ENCODE assay signal across 8 mouse cellular contexts in the genomic region with DNA sequence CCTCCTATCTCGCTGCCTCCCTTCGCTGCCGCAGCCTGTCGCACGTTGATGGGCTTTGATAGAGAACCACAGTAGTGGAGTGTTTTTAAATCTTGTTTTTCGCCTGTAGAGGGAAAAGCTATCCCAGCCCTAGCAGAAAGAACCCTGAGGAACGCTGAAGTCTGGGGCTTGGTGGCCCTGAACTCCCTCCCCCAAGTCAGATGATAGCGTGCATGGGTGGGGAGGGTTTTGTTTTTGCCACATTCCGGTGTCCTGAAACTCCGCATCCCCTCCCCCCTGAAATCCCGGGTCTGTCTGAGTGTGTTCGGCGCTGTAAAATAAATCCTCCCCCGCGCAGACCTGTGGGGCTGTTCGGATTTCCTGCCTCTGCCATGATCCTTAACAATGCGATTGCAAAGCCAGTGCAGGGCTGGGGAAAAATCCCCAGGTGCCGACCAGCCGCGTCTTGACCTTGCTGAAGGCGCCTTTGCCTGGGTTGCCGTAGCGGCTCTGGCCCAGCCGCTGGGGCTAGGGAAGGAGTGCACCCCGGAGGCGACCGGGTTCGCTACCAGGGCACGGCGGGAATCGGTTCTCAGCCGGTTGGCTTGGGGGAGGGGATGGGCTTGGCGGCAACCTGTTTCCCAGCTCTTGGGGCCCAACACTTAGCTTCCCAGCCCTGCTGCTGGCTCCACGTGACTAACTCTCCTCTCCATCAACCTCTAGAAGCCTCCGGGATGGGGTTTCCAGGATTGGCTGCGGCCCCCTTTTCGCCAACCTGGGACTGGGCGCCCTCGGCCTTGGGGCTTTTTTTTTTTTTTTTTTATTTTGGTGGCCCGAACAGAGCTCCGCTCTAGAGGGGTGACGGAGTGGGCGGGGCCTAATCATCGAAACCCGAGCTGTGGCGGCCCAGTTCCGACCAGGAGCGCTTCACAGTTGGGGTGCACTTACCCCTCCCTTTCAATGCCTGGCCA. TPM values are rescaled to one million over a fixed set of nuclear protein-coding genes. Genes with fewer than 3 reads are reported as not detected.
DNase-seq lines count a peak whose midpoint lies in the region; ATAC-seq and TF ChIP-seq lines count a peak whose summit lies in the region.

No protein-coding gene starts in this region.

- no peaks in the 10 kb centered on the region for H3K36me3 ChIP-seq in heart, embryonic 11.5 days (ENCODE audit: control insufficient read depth, insufficient read depth, low read length)
- H3K36me3 ChIP-seq in kidney, embryonic 14.5 days (ENCODE audit: control insufficient read depth, insufficient read depth, low read length) = no peaks in the 10 kb centered on the region
- no peaks in the 10 kb centered on the region for H3K36me3 ChIP-seq in limb, embryonic 15.5 days
- no peaks in the 10 kb centered on the region for H3K36me3 ChIP-seq in midbrain, embryonic 15.5 days (replicated peaks)
- no peaks in the 10 kb centered on the region for H3K36me3 ChIP-seq in stomach, postnatal 0 days (ENCODE audit: control insufficient read depth, insufficient read depth, low read length)

- 0 out of 2 replicates have a peak, but pooled peaks cover 9% of the 10 kb centered on the region for H3K4me1 ChIP-seq in heart, embryonic 11.5 days (ENCODE audit: control insufficient read depth, insufficient read depth, low read length)
- H3K4me1 ChIP-seq in kidney, embryonic 14.5 days (ENCODE audit: control insufficient read depth, insufficient read depth, low read length) = peaks cover 18% of the 10 kb centered on the region
- peaks cover 39% of the 10 kb centered on the region for H3K4me1 ChIP-seq in limb, embryonic 15.5 days
- peaks cover 39% of the 10 kb centered on the region for H3K4me1 ChIP-seq in midbrain, embryonic 15.5 days
- H3K4me1 ChIP-seq in stomach, postnatal 0 days (replicated peaks; ENCODE audit: control insufficient read depth, insufficient read depth) = peaks cover 10% of the 10 kb centered on the region

- ATAC-seq in heart, embryonic 11.5 days (replicated peaks; ENCODE audit: insufficient number of reproducible peaks, low FRiP score, low TSS enrichment) = peak; percentile 33; the same call in 1 of the 2 replicates
- ATAC-seq in kidney, embryonic 14.5 days (ENCODE audit: low FRiP score, low TSS enrichment) = peak; percentile 48
- peak; percentile 48 for ATAC-seq in limb, embryonic 15.5 days (ENCODE audit: insufficient number of reproducible peaks, low FRiP score, low TSS enrichment, low read depth)
- ATAC-seq in midbrain, embryonic 15.5 days (replicated peaks) = peak; percentile 13
- peak; percentile 49 for ATAC-seq in stomach, postnatal 0 days (ENCODE audit: low FRiP score, low TSS enrichment)

- peaks cover 36% of the 10 kb centered on the region for H3K27me3 ChIP-seq in heart, embryonic 11.5 days (ENCODE audit: control insufficient read depth, insufficient read depth, low read length)
- peaks cover 12% of the 10 kb centered on the region; the same call in 1 of the 2 replicates for H3K27me3 ChIP-seq in kidney, embryonic 14.5 days (ENCODE audit: control insufficient read depth, insufficient read depth, low read length)
- no peaks in the 10 kb centered on the region for H3K27me3 ChIP-seq in limb, embryonic 15.5 days
- no peaks in the 10 kb centered on the region for H3K27me3 ChIP-seq in midbrain, embryonic 15.5 days (replicated peaks)
- H3K27me3 ChIP-seq in stomach, postnatal 0 days (ENCODE audit: control insufficient read depth, insufficient read depth, low read length) = no peaks in the 10 kb centered on the region

- peak; percentile 34 for DNase-seq in gastrocnemius, postnatal 10 days
- DNase-seq in gastrocnemius, adult 18-20 months (ENCODE audit: low spot score) = no peak
- peak; percentile 81 for DNase-seq in embryo, embryonic 10 days (ENCODE audit: low spot score)
- peak; percentile 66 for DNase-seq in stomach, postnatal 0 days (ENCODE audit: low spot score)

- H3K4me2 ChIP-seq in heart, embryonic 11.5 days = peak overlapping the region; percentile 77
- H3K4me2 ChIP-seq in kidney, embryonic 14.5 days (replicated peaks; ENCODE audit: low read depth, low read length) = peak overlapping the region; percentile 94
- H3K4me2 ChIP-seq in limb, embryonic 15.5 days = peak overlapping the region; percentile 86
- H3K4me2 ChIP-seq in midbrain, embryonic 15.5 days = peak overlapping the region; percentile 96
- H3K4me2 ChIP-seq in stomach, postnatal 0 days (replicated peaks; ENCODE audit: low read depth) = peak overlapping the region; percentile 96

- H3K9ac ChIP-seq in heart, embryonic 11.5 days (ENCODE audit: low read depth, low read length) = peak overlapping the region; percentile 39
- H3K9ac ChIP-seq in kidney, embryonic 14.5 days (ENCODE audit: low read depth, low read length) = peak overlapping the region; percentile 80
- H3K9ac ChIP-seq in limb, embryonic 15.5 days = peak overlapping the region; percentile 31
- peak overlapping the region; percentile 96 for H3K9ac ChIP-seq in midbrain, embryonic 15.5 days
- H3K9ac ChIP-seq in stomach, postnatal 0 days (ENCODE audit: low read length) = peak overlapping the region; percentile 63

- no peak overlapping the region for H3K27ac ChIP-seq in heart, embryonic 11.5 days (ENCODE audit: low read depth, low read length)
- H3K27ac ChIP-seq in kidney, embryonic 14.5 days (ENCODE audit: low read depth, low read length) = peak overlapping the region; percentile 81
- H3K27ac ChIP-seq in limb, embryonic 15.5 days = peak overlapping the region; percentile 79
- H3K27ac ChIP-seq in midbrain, embryonic 15.5 days = peak overlapping the region; percentile 95
- peak overlapping the region; percentile 40 for H3K27ac ChIP-seq in stomach, postnatal 0 days (replicated peaks)

- under 1% methylated on average over 47 of the region's 48 CpGs for WGBS in heart, embryonic 11.5 days (ENCODE audit: insufficient replicate concordance)
- WGBS in kidney, embryonic 14.5 days = under 1% methylated on average over 48 of the region's 48 CpGs
- under 1% methylated on average over 48 of the region's 48 CpGs for WGBS in limb, embryonic 15.5 days
- under 1% methylated on average over 48 of the region's 48 CpGs for WGBS in midbrain, embryonic 15.5 days
- under 1% methylated on average over 48 of the region's 48 CpGs for WGBS in stomach, postnatal 0 days

- peak overlapping the region; percentile 66 for H3K4me3 ChIP-seq in heart, embryonic 11.5 days (ENCODE audit: low read depth, low read length)
- peak overlapping the region; percentile 73 for H3K4me3 ChIP-seq in kidney, embryonic 14.5 days (ENCODE audit: low read length)
- H3K4me3 ChIP-seq in limb, embryonic 15.5 days = peak overlapping the region; percentile 73
- peak overlapping the region; percentile 75 for H3K4me3 ChIP-seq in midbrain, embryonic 15.5 days
- H3K4me3 ChIP-seq in stomach, postnatal 0 days (ENCODE audit: low read depth, low read length) = peak overlapping the region; percentile 67

- H3K9me3 ChIP-seq in heart, embryonic 11.5 days (replicated peaks; ENCODE audit: control insufficient read depth, low read length) = no peaks in the 10 kb centered on the region
- H3K9me3 ChIP-seq in kidney, embryonic 14.5 days (ENCODE audit: control insufficient read depth, low read length) = no peaks in the 10 kb centered on the region
- no peaks in the 10 kb centered on the region for H3K9me3 ChIP-seq in limb, embryonic 15.5 days
- no peaks in the 10 kb centered on the region for H3K9me3 ChIP-seq in midbrain, embryonic 15.5 days
- no peaks in the 10 kb centered on the region for H3K9me3 ChIP-seq in stomach, postnatal 0 days (ENCODE audit: control insufficient read depth, low read length)

- peak; percentile 35; the same call in 1 of the 2 replicates for TF ChIP-seq CTCF in stomach, postnatal 0 days (IDR thresholded peaks at IDR 0.05; ENCODE audit: low read depth)

- no peak for TF ChIP-seq EP300 in stomach, postnatal 0 days (optimal IDR thresholded peaks at IDR 0.05)

RNA-seq across cellular contexts. Expression of gene Tenm4, which starts 41.8 kb away (rescaled TPM):
- total RNA-seq in gastrocnemius, postnatal 10 days (2021) = 10 to 100 TPM; 11.0 to 15.0 TPM
- total RNA-seq in gastrocnemius, adult 18-20 months (2021) = 1 to 10 TPM; 1.0 to 1.9 TPM
- polyA plus RNA-seq in heart, embryonic 11.5 days (2014; fragmentation: Nextera tagmentation; extraction: Ambion mirVana) = 9.4 and 11.4 TPM in 2 replicates
- 41.4 and 51.0 TPM in 2 replicates for polyA plus RNA-seq in kidney, embryonic 14.5 days (2014; fragmentation: Nextera tagmentation; extraction: Ambion mirVana)
- 36.3 and 38.4 TPM in 2 replicates for polyA plus RNA-seq in limb, embryonic 15.5 days (2015; fragmentation: Nextera tagmentation; extraction: Ambion mirVana)
- 46.9 and 52.7 TPM in 2 replicates for polyA plus RNA-seq in midbrain, embryonic 15.5 days (2015; fragmentation: Nextera tagmentation; extraction: Ambion mirVana)
- 6.9 and 7.2 TPM in 2 replicates for polyA plus RNA-seq in stomach, postnatal 0 days (2015; fragmentation: Nextera tagmentation; extraction: Ambion mirVana)

Comparison
In these comparisons a context has a peak if more than half of its experiments do, and no peak if none do; other contexts are left out.
1. H3K9ac ChIP-seq: peak in every context shown above with its lines; median percentile 96 in midbrain, embryonic 15.5 days; 80 in kidney, embryonic 14.5 days; 63 in stomach, postnatal 0 days; 39 in heart, embryonic 11.5 days; 31 in limb, embryonic 15.5 days.